Comparison of ENCODE assay signal across 8 mouse cellular contexts in the genomic region with DNA sequence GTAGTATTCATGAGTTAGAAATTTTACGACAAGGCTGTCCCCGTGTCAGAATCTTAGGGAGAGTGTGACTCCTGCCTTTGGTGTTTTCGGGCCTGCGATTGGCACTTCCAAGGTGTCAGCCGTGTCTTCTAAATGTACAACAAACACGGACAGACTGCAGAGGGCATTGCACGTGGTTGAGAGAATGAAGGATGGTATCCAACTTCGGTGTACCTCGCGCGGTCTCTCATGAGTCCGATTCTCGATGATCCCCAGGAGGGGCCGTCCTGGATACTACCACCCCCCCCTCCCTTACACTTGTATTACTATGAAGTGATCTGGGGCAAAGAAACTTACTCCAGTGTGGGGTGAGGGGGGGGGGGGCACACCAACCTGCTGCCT. TPM values are rescaled to one million over a fixed set of nuclear protein-coding genes. Genes with fewer than 3 reads are reported as not detected.
A peak's percentile ranks its signal among the peaks of the same experiment; 100 is the strongest.
DNase-seq lines count a peak whose midpoint lies in the region; ATAC-seq and TF ChIP-seq lines count a peak whose summit lies in the region.

No protein-coding gene starts in this region.

- peak overlapping the region; percentile 89; the same call in 1 of the 2 replicates for H3K27ac ChIP-seq in layer of hippocampus, adult 2 months
- H3K27ac ChIP-seq in forebrain, embryonic 12.5 days: no peak overlapping the region
- H3K27ac ChIP-seq in kidney, embryonic 14.5 days (ENCODE audit: low read depth, low read length): peak overlapping the region; percentile 71; the same call in 1 of the 2 replicates
- no peak overlapping the region for H3K27ac ChIP-seq in midbrain, embryonic 15.5 days

- TF ChIP-seq CTCF in layer of hippocampus, adult 2 months (conservative IDR thresholded peaks at IDR 0.05): no peak

- H3K4me1 ChIP-seq in forebrain, embryonic 12.5 days: peaks cover 18% of the 10 kb centered on the region
- H3K4me1 ChIP-seq in kidney, embryonic 14.5 days (ENCODE audit: control insufficient read depth, insufficient read depth, low read length): 0 out of 2 replicates have a peak, but pooled peaks cover 7% of the 10 kb centered on the region
- H3K4me1 ChIP-seq in midbrain, embryonic 15.5 days: peaks cover 9% of the 10 kb centered on the region

- peak overlapping the region; percentile 79 for H3K9ac ChIP-seq in forebrain, embryonic 12.5 days
- peak overlapping the region; percentile 89 for H3K9ac ChIP-seq in kidney, embryonic 14.5 days (ENCODE audit: low read depth, low read length)
- H3K9ac ChIP-seq in midbrain, embryonic 15.5 days: peak overlapping the region; percentile 70

- peaks cover 7% of the 10 kb centered on the region; the same call in 1 of the 2 replicates for H3K36me3 ChIP-seq in forebrain, embryonic 12.5 days (replicated peaks)
- H3K36me3 ChIP-seq in kidney, embryonic 14.5 days (ENCODE audit: control insufficient read depth, insufficient read depth, low read length): peaks cover 11% of the 10 kb centered on the region; the same call in 1 of the 2 replicates
- H3K36me3 ChIP-seq in midbrain, embryonic 15.5 days (replicated peaks): no peaks in the 10 kb centered on the region

- WGBS in forebrain, embryonic 12.5 days: 6% methylated on average over 14 of the region's 14 CpGs
- WGBS in kidney, embryonic 14.5 days: 2% methylated on average over 14 of the region's 14 CpGs
- 11% methylated on average over 14 of the region's 14 CpGs for WGBS in midbrain, embryonic 15.5 days

- no peaks in the 10 kb centered on the region for H3K9me3 ChIP-seq in forebrain, embryonic 12.5 days
- H3K9me3 ChIP-seq in kidney, embryonic 14.5 days (ENCODE audit: control insufficient read depth, low read length): no peaks in the 10 kb centered on the region
- no peaks in the 10 kb centered on the region for H3K9me3 ChIP-seq in midbrain, embryonic 15.5 days

- H3K4me2 ChIP-seq in forebrain, embryonic 12.5 days: peak overlapping the region; percentile 86
- peak overlapping the region; percentile 91 for H3K4me2 ChIP-seq in kidney, embryonic 14.5 days (replicated peaks; ENCODE audit: low read depth, low read length)
- H3K4me2 ChIP-seq in midbrain, embryonic 15.5 days: peak overlapping the region; percentile 94

- peak overlapping the region; percentile 88 for H3K4me3 ChIP-seq in layer of hippocampus, adult 2 months
- peak overlapping the region; percentile 58 for H3K4me3 ChIP-seq in forebrain, embryonic 12.5 days (replicated peaks)
- peak overlapping the region; percentile 71 for H3K4me3 ChIP-seq in kidney, embryonic 14.5 days (ENCODE audit: low read length)
- H3K4me3 ChIP-seq in midbrain, embryonic 15.5 days: peak overlapping the region; percentile 70

- peak; percentile 50 for ATAC-seq in forebrain, embryonic 12.5 days (ENCODE audit: low FRiP score)
- ATAC-seq in kidney, embryonic 14.5 days (ENCODE audit: low FRiP score, low TSS enrichment): peak; percentile 50
- peak; percentile 72 for ATAC-seq in midbrain, embryonic 15.5 days (replicated peaks)

- no peaks in the 10 kb centered on the region for H3K27me3 ChIP-seq in forebrain, embryonic 12.5 days
- H3K27me3 ChIP-seq in kidney, embryonic 14.5 days (ENCODE audit: control insufficient read depth, insufficient read depth, low read length): no peaks in the 10 kb centered on the region
- H3K27me3 ChIP-seq in midbrain, embryonic 15.5 days (replicated peaks): no peaks in the 10 kb centered on the region

- no peak for DNase-seq in layer of hippocampus, adult 2 months (ENCODE audit: low spot score in 2 of 2)
- no peak for DNase-seq in layer of hippocampus, adult 18-20 months (ENCODE audit: low spot score in 2 of 2)
- DNase-seq in MEL-GATA-1-ER (ENCODE audit: extremely low read depth, low read depth): peak; percentile 36
- no peak for DNase-seq in layer of hippocampus, adult 9-11 months
- no peak for DNase-seq in urinary bladder, postnatal 36 days (ENCODE audit: low spot score in 2 of 2)

RNA-seq across cellular contexts. Expression of gene Bag2, which starts 0.6 kb away (rescaled TPM):
- total RNA-seq in layer of hippocampus, adult 2 months (2021): 10 to 100 TPM in 1 of 2 experiments, 1 to 10 TPM in 1; 9.8 to 10.1 TPM
- 10 to 100 TPM in 1 of 2 experiments, 1 to 10 TPM in 1; 9.5 to 10.7 TPM for total RNA-seq in layer of hippocampus, adult 18-20 months (2021)
- 28.3 and 29.0 TPM in 2 replicates for polyA plus RNA-seq in forebrain, embryonic 12.5 days (2016; fragmentation: Nextera tagmentation; extraction: Ambion mirVana)
- 63.8 and 87.5 TPM in 2 replicates for polyA plus RNA-seq in kidney, embryonic 14.5 days (2014; fragmentation: Nextera tagmentation; extraction: Ambion mirVana)
- 22.2 and 23.6 TPM in 2 replicates for polyA plus RNA-seq in midbrain, embryonic 15.5 days (2015; fragmentation: Nextera tagmentation; extraction: Ambion mirVana)

RNA-seq across cellular contexts. Expression of gene Rab23, which starts 37.3 kb away (rescaled TPM):
- 10 to 100 TPM; 22.6 to 28.4 TPM for total RNA-seq in layer of hippocampus, adult 2 months (2021)
- 10 to 100 TPM; 29.6 to 31.3 TPM for total RNA-seq in layer of hippocampus, adult 18-20 months (2021)
- polyA plus RNA-seq in forebrain, embryonic 12.5 days (2016; fragmentation: Nextera tagmentation; extraction: Ambion mirVana): 30.7 and 32.3 TPM in 2 replicates
- polyA plus RNA-seq in kidney, embryonic 14.5 days (2014; fragmentation: Nextera tagmentation; extraction: Ambion mirVana): 13.7 and 30.7 TPM in 2 replicates
- 31.3 and 34.8 TPM in 2 replicates for polyA plus RNA-seq in midbrain, embryonic 15.5 days (2015; fragmentation: Nextera tagmentation; extraction: Ambion mirVana)

RNA-seq across cellular contexts. Expression of gene Zfp451, which starts 57.4 kb away (rescaled TPM):
- 10 to 100 TPM; 51.5 to 57.1 TPM for total RNA-seq in layer of hippocampus, adult 2 months (2021)
- total RNA-seq in layer of hippocampus, adult 18-20 months (2021): 10 to 100 TPM; 47.2 to 55.0 TPM
- polyA plus RNA-seq in forebrain, embryonic 12.5 days (2016; fragmentation: Nextera tagmentation; extraction: Ambion mirVana): 51.9 and 55.6 TPM in 2 replicates
- 21.0 and 38.8 TPM in 2 replicates for polyA plus RNA-seq in kidney, embryonic 14.5 days (2014; fragmentation: Nextera tagmentation; extraction: Ambion mirVana)
- 43.6 and 48.8 TPM in 2 replicates for polyA plus RNA-seq in midbrain, embryonic 15.5 days (2015; fragmentation: Nextera tagmentation; extraction: Ambion mirVana)

Comparison
In these comparisons a context has a peak if more than half of its experiments do, and no peak if none do; other contexts are left out.
1. H3K27ac ChIP-seq: peak in layer of hippocampus, adult 2 months (single experiment) and kidney, embryonic 14.5 days (single experiment); none in forebrain, embryonic 12.5 days (single experiment) and midbrain, embryonic 15.5 days (single experiment).
2. Peak in every context shown above with its lines, with median percentiles within 50 percentile points of each other: H3K4me3 ChIP-seq, ATAC-seq, H3K4me2 ChIP-seq and H3K9ac ChIP-seq.